In the genomic region with DNA sequence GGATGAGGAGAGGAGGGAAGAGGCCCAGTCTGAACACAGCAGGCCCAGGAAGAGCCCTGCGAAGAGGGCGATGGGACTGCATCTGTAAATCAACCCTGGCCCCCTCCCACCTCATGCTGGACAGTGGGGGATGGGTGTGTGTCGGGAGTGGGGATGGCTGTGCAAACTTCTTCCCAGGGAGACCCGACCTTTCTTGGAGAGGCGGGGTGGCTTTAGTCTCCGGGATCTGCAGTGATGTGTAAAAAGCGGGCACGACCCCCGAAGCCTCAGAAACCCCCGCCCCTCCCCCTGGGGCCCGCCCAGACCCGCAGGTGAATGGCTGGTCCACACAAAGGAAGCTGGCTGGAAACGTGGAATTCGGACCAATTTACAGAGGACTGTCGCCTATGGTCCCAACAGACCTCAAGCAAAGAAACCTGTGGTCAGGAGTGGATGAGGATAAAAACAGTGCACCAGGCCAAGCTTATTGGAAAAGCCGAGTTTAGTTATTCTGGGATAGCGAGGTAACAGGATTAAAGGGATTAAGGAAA, we compare ENCODE assay signal across 20 mouse cellular contexts. TPM values are rescaled to one million over a fixed set of nuclear protein-coding genes. Genes with fewer than 3 reads are reported as not detected.
DNase-seq lines count a peak whose midpoint lies in the region; ATAC-seq and TF ChIP-seq lines count a peak whose summit lies in the region.
"Had no signal": no experiment of that assay in that cellular context is flagged by ENCODE, and none has a peak within 500 bp of the region (broad histone marks: within the 10 kb centered on the region; RNA-seq: fewer than 3 reads in every experiment).

No protein-coding gene starts in this region.

- 11% methylated on average over 17 of the region's 17 CpGs for WGBS in forebrain, embryonic 10.5 days
- 20% methylated on average over 17 of the region's 17 CpGs for WGBS in forebrain, postnatal 0 days
- 22% methylated on average over 17 of the region's 17 CpGs for WGBS in forebrain, embryonic 14.5 days
- WGBS in hindbrain, postnatal 0 days: 32% methylated on average over 17 of the region's 17 CpGs
- WGBS in midbrain, postnatal 0 days: 21% methylated on average over 17 of the region's 17 CpGs

- H3K27ac ChIP-seq in forebrain, embryonic 10.5 days: peak overlapping the region; percentile 93
- no peak overlapping the region for H3K27ac ChIP-seq in forebrain, postnatal 0 days (ENCODE audit: low read depth, low read length)
- no peak overlapping the region for H3K27ac ChIP-seq in forebrain, embryonic 14.5 days (ENCODE audit: low read depth, low read length)
- no peak overlapping the region for H3K27ac ChIP-seq in hindbrain, postnatal 0 days
- H3K27ac ChIP-seq in midbrain, postnatal 0 days (ENCODE audit: low read depth, low read length): no peak overlapping the region
- no peak overlapping the region for H3K27ac ChIP-seq in left cerebral cortex, adult 2 months
- H3K27ac ChIP-seq: embryonic facial prominence, embryonic 12.5 days; heart, embryonic 13.5 days; liver, embryonic 15.5 days had no signal

- intact Hi-C loops in left cerebral cortex, adult 2 months (cut with DNase I): loop anchor here (10.0 kb wide), 1 partner anchor 345 kb away; no protein-coding TSS in a partner anchor

- DNase-seq in forebrain, embryonic 10.5 days (ENCODE audit: extremely low spot score, low spot score): peak; percentile 69
- no peak for DNase-seq in forebrain, postnatal 0 days
- DNase-seq in forebrain, embryonic 14.5 days (ENCODE audit: low spot score): no peak
- no peak for DNase-seq in hindbrain, postnatal 0 days (ENCODE audit: low spot score)
- no peak for DNase-seq in midbrain, postnatal 0 days (ENCODE audit: low spot score)
- no peak for DNase-seq in lung, adult 18-20 months
- DNase-seq in left cerebral cortex, adult 2 months (ENCODE audit: extremely low spot score in 1 of 2, low spot score in 2 of 2): no peak
- DNase-seq: cerebellum, adult 2 months; layer of hippocampus, adult 9-11 months; left cerebral cortex, postnatal 4 days; lung, postnatal 36 days; thymus, postnatal 25 days had no signal

- H3K4me2 ChIP-seq in forebrain, postnatal 0 days (ENCODE audit: low read depth): no peak overlapping the region
- H3K4me2 ChIP-seq in forebrain, embryonic 14.5 days (ENCODE audit: low read length): peak overlapping the region; percentile 61
- H3K4me2 ChIP-seq in hindbrain, postnatal 0 days (ENCODE audit: low read depth, low read length): peak overlapping the region; percentile 59
- H3K4me2 ChIP-seq in midbrain, postnatal 0 days (ENCODE audit: low read depth, low read length, poor library complexity, severe bottlenecking): peak overlapping the region; percentile 18
- H3K4me2 ChIP-seq: embryonic facial prominence, embryonic 12.5 days; liver, embryonic 15.5 days had no signal

- TF ChIP-seq CTCF in forebrain, postnatal 0 days (IDR thresholded peaks at IDR 0.05; ENCODE audit: low read depth): no peak
- TF ChIP-seq CTCF in hindbrain, postnatal 0 days (IDR thresholded peaks at IDR 0.05; ENCODE audit: low read depth): no peak
- TF ChIP-seq CTCF in midbrain, postnatal 0 days (IDR thresholded peaks at IDR 0.05): no peak
- no peak for TF ChIP-seq CTCF in left cerebral cortex, adult 2 months (IDR thresholded peaks at IDR 0.05)

- H3K36me3 ChIP-seq in forebrain, embryonic 10.5 days (replicated peaks): peaks cover 8% of the 10 kb centered on the region
- no peaks in the 10 kb centered on the region for H3K36me3 ChIP-seq in forebrain, postnatal 0 days (ENCODE audit: insufficient read depth)
- no peaks in the 10 kb centered on the region for H3K36me3 ChIP-seq in forebrain, embryonic 14.5 days (ENCODE audit: control insufficient read depth, insufficient read depth, low read length)
- H3K36me3 ChIP-seq in hindbrain, postnatal 0 days (ENCODE audit: insufficient read depth, low read length): no peaks in the 10 kb centered on the region
- H3K36me3 ChIP-seq in midbrain, postnatal 0 days (ENCODE audit: insufficient read depth, low read length): no peaks in the 10 kb centered on the region
- H3K36me3 ChIP-seq: embryonic facial prominence, embryonic 12.5 days; heart, embryonic 13.5 days; liver, embryonic 15.5 days had no signal

- peaks cover 59% of the 10 kb centered on the region for H3K27me3 ChIP-seq in forebrain, embryonic 10.5 days (ENCODE audit: poor library complexity, severe bottlenecking)
- H3K27me3 ChIP-seq in forebrain, postnatal 0 days (ENCODE audit: insufficient read depth, low read length): no peaks in the 10 kb centered on the region
- no peaks in the 10 kb centered on the region for H3K27me3 ChIP-seq in forebrain, embryonic 14.5 days (replicated peaks; ENCODE audit: control insufficient read depth, insufficient read depth, low read length)
- H3K27me3 ChIP-seq in hindbrain, postnatal 0 days (ENCODE audit: insufficient read depth, low read length): no peaks in the 10 kb centered on the region
- no peaks in the 10 kb centered on the region for H3K27me3 ChIP-seq in midbrain, postnatal 0 days (ENCODE audit: insufficient read depth, low read length)
- H3K27me3 ChIP-seq: CH12.LX had no signal

- H3K4me1 ChIP-seq in forebrain, embryonic 10.5 days: peaks cover 25% of the 10 kb centered on the region
- H3K4me1 ChIP-seq in forebrain, postnatal 0 days (ENCODE audit: insufficient read depth): no peaks in the 10 kb centered on the region
- no peaks in the 10 kb centered on the region for H3K4me1 ChIP-seq in forebrain, embryonic 14.5 days (ENCODE audit: control insufficient read depth, insufficient read depth, low read length)
- H3K4me1 ChIP-seq in hindbrain, postnatal 0 days (ENCODE audit: insufficient read depth, low read length): no peaks in the 10 kb centered on the region
- no peaks in the 10 kb centered on the region for H3K4me1 ChIP-seq in midbrain, postnatal 0 days (ENCODE audit: insufficient read depth, low read length)
- H3K4me1 ChIP-seq: embryonic facial prominence, embryonic 12.5 days; heart, embryonic 13.5 days; liver, embryonic 15.5 days had no signal

- no peaks in the 10 kb centered on the region; the same call in 1 of the 2 replicates for H3K9me3 ChIP-seq in forebrain, embryonic 10.5 days
- no peaks in the 10 kb centered on the region for H3K9me3 ChIP-seq in forebrain, postnatal 0 days (ENCODE audit: low read length)
- no peaks in the 10 kb centered on the region for H3K9me3 ChIP-seq in forebrain, embryonic 14.5 days (replicated peaks; ENCODE audit: control insufficient read depth, low read length)
- no peaks in the 10 kb centered on the region for H3K9me3 ChIP-seq in hindbrain, postnatal 0 days (ENCODE audit: low read length)
- no peaks in the 10 kb centered on the region for H3K9me3 ChIP-seq in midbrain, postnatal 0 days (ENCODE audit: low read length)
- H3K9me3 ChIP-seq: embryonic facial prominence, embryonic 12.5 days; heart, embryonic 13.5 days; liver, embryonic 15.5 days had no signal

- H3K9ac ChIP-seq in forebrain, postnatal 0 days: no peak overlapping the region
- H3K9ac ChIP-seq in forebrain, embryonic 14.5 days (ENCODE audit: low read length): peak overlapping the region; percentile 71
- H3K9ac ChIP-seq in hindbrain, postnatal 0 days (replicated peaks; ENCODE audit: low read length): no peak overlapping the region
- no peak overlapping the region for H3K9ac ChIP-seq in midbrain, postnatal 0 days (replicated peaks; ENCODE audit: low read length, poor library complexity, severe bottlenecking)
- H3K9ac ChIP-seq: embryonic facial prominence, embryonic 12.5 days; liver, embryonic 15.5 days had no signal

- no peak for ATAC-seq in forebrain, postnatal 0 days
- no peak for ATAC-seq in forebrain, embryonic 14.5 days
- no peak for ATAC-seq in hindbrain, postnatal 0 days
- ATAC-seq in midbrain, postnatal 0 days (ENCODE audit: low FRiP score): no peak
- no peak for ATAC-seq in activated CD4-positive, CD25-positive, alpha-beta regulatory T cell, adult 4 months

- peak overlapping the region; percentile 69 for H3K4me3 ChIP-seq in forebrain, embryonic 10.5 days
- H3K4me3 ChIP-seq in forebrain, postnatal 0 days (ENCODE audit: low read depth, low read length): no peak overlapping the region
- H3K4me3 ChIP-seq in forebrain, embryonic 14.5 days (ENCODE audit: low read depth, low read length): peak overlapping the region; percentile 51
- H3K4me3 ChIP-seq in hindbrain, postnatal 0 days (ENCODE audit: low read length): 0 out of 2 replicates have a peak overlapping the region, but pooled peaks have one; percentile 49
- peak overlapping the region; percentile 48; the same call in 1 of the 2 replicates for H3K4me3 ChIP-seq in midbrain, postnatal 0 days (ENCODE audit: low read depth, low read length)
- no peak overlapping the region for H3K4me3 ChIP-seq in left cerebral cortex, adult 2 months
- H3K4me3 ChIP-seq: embryonic facial prominence, embryonic 12.5 days; liver, embryonic 15.5 days had no signal

RNA-seq across cellular contexts. Expression of a gene that starts 3.2 kb away (rescaled TPM):
- 4.7 and 5.2 TPM in 2 replicates for polyA plus RNA-seq in forebrain, embryonic 10.5 days (2016; fragmentation: Nextera tagmentation; extraction: Ambion mirVana)
- 2.0 and 2.4 TPM in 2 replicates for total RNA-seq in forebrain, postnatal 0 days (2014; rRNA removed)
- 2.1 and 2.7 TPM in 2 replicates for polyA plus RNA-seq in forebrain, postnatal 0 days (2015; fragmentation: Nextera tagmentation; extraction: Ambion mirVana)
- polyA plus RNA-seq in forebrain, embryonic 14.5 days (2014; fragmentation: Nextera tagmentation; extraction: Ambion mirVana): 2.4 and 3.4 TPM in 2 replicates
- 6.1 and 8.5 TPM in 2 replicates for total RNA-seq in hindbrain, postnatal 0 days (2014; rRNA removed)
- polyA plus RNA-seq in hindbrain, postnatal 0 days (2015; fragmentation: Nextera tagmentation; extraction: Ambion mirVana): 1.3 and 2.4 TPM in 2 replicates
- 6.7 and 7.9 TPM in 2 replicates for total RNA-seq in midbrain, postnatal 0 days (2014; rRNA removed)
- polyA plus RNA-seq in midbrain, postnatal 0 days (2015; fragmentation: Nextera tagmentation; extraction: Ambion mirVana): 2.0 and 2.1 TPM in 2 replicates
- 1 to 10 TPM in 1 of 2 experiments, under 1 TPM in 1; 0.54 to 1.1 TPM for total RNA-seq in left cerebral cortex, adult 2 months (2021)
- polyA plus RNA-seq in activated CD4-positive, CD25-positive, alpha-beta regulatory T cell, adult 4 months (2017; shearing (Covaris generic)): not detected
- total RNA-seq: CH12.LX had no signal
- polyA plus RNA-seq: kidney, embryonic 14.5 days; liver, embryonic 15.5 days; small intestine, adult 2 months; stomach, embryonic 14.5 days had no signal

Comparison
In these comparisons a context has a peak if more than half of its experiments do, and no peak if none do; other contexts are left out.
1. H3K4me3 ChIP-seq: peak in forebrain, embryonic 10.5 days (single experiment), forebrain, embryonic 14.5 days (single experiment), hindbrain, postnatal 0 days (single experiment) and midbrain, postnatal 0 days (single experiment); none in forebrain, postnatal 0 days (single experiment) and left cerebral cortex, adult 2 months (single experiment).